Mouse (Mus musculus): ENCODE results near the gene Otp.

- TF ChIP-seq CTCF (IDR thresholded peaks at IDR 0.05; ENCODE audit: extremely low read depth, insufficient read depth, low read length) = no peak
- TF ChIP-seq POLR2A (IDR thresholded peaks at IDR 0.05; ENCODE audit: extremely low read depth, insufficient read depth, low read length) = no peak
Measured at GRCm38 (mm10) chr13:94875396-94875880, at the start of gene Otp.
